Mouse (Mus musculus): ENCODE measurements around the gene Cgn.
"Not testable (repeated sequence)": the region's sequence is repeated elsewhere in the genome, so short reads cannot be mapped to it uniquely, and the experiment has no call there.

Gene Cgn

GRCm38 (mm10) chr3:94789516-94789915 is 3.2 kb upstream of the Cgn start:
- no peak for DNase-seq (ENCODE audit: low read depth, low spot score)

- DNase-seq (ENCODE audit: low read depth, low spot score), result no peak
These were observed 2.8 kb upstream of the Cgn start for GRCm38 (mm10) chr3:94789071-94789470.

GRCm38 (mm10) chr3:94787122-94787780 is 959 bp upstream of the Cgn start:
- DNase-seq (ENCODE audit: low read depth, low spot score), result no peak

- no peak for DNase-seq (ENCODE audit: low read depth, low spot score)
These were observed 334 bp downstream of the Cgn start for GRCm38 (mm10) chr3:94785958-94786357.

- DNase-seq (ENCODE audit: low read depth, low spot score), result no peak
These were observed 2.1 kb downstream of the Cgn start for GRCm38 (mm10) chr3:94784171-94784701.

- no peak for DNase-seq (ENCODE audit: low read depth, low spot score)
These were observed 2.8 kb downstream of the Cgn start for GRCm38 (mm10) chr3:94783462-94783931.

GRCm38 (mm10) chr3:94782936-94783335 is 3.4 kb downstream of the Cgn start:
- no peak for DNase-seq (ENCODE audit: low read depth, low spot score)

GRCm38 (mm10) chr3:94781356-94781755 is 4.9 kb downstream of the Cgn start:
- no peak for DNase-seq (ENCODE audit: low read depth, low spot score)

GRCm38 (mm10) chr3:94775886-94776285 is 10.4 kb downstream of the Cgn start:
- no peak for DNase-seq (ENCODE audit: low read depth, low spot score)

GRCm38 (mm10) chr3:94774039-94774438 is 12.3 kb downstream of the Cgn start:
- no peak for DNase-seq (ENCODE audit: low read depth, low spot score)

- not testable (repeated sequence) for DNase-seq (ENCODE audit: low read depth, low spot score)
These were observed 20.8 kb downstream of the Cgn start for GRCm38 (mm10) chr3:94765456-94765855.

- not testable (repeated sequence) for DNase-seq (ENCODE audit: low read depth, low spot score)
These were observed 21.6 kb downstream of the Cgn start for GRCm38 (mm10) chr3:94764545-94765292.

GRCm38 (mm10) chr3:94758427-94758826 is 27.9 kb downstream of the Cgn start:
- not testable (repeated sequence) for DNase-seq (ENCODE audit: low read depth, low spot score)

GRCm38 (mm10) chr3:94758056-94758409 is 28.3 kb downstream of the Cgn start:
- not testable (repeated sequence) for DNase-seq (ENCODE audit: low read depth, low spot score)

GRCm38 (mm10) chr3:94757251-94758055 is 28.8 kb downstream of the Cgn start:
- DNase-seq (ENCODE audit: low read depth, low spot score), result not testable (repeated sequence)

GRCm38 (mm10) chr3:94745691-94746090 is 40.6 kb downstream of the Cgn start:
- no peak for DNase-seq (ENCODE audit: low read depth, low spot score)

- DNase-seq (ENCODE audit: low read depth, low spot score), result not testable (repeated sequence)
These were observed 62.7 kb downstream of the Cgn start for GRCm38 (mm10) chr3:94723637-94724036.

- DNase-seq (ENCODE audit: low read depth, low spot score), result not testable (repeated sequence)
These were observed 68.0 kb downstream of the Cgn start for GRCm38 (mm10) chr3:94718253-94718652.

- DNase-seq (ENCODE audit: low read depth, low spot score), result not testable (repeated sequence)
These were observed 72.9 kb downstream of the Cgn start for GRCm38 (mm10) chr3:94713424-94713823.

- not testable (repeated sequence) for DNase-seq (ENCODE audit: low read depth, low spot score)
These were observed 75.7 kb downstream of the Cgn start for GRCm38 (mm10) chr3:94710591-94710990.

All from WW6 (cell line).